Mouse (Mus musculus) limb, embryonic 11.5 days (tissue): ENCODE measurements around the gene Brk1. TPM values are rescaled to one million over a fixed set of nuclear protein-coding genes. Genes with fewer than 3 reads are reported as not detected.

Experiments
- ATAC-seq: fragments of 200-750 bp; cut with Nextera tagmentation; 2 replicates; pipeline ENCODE4 v1.8.0; 2017; ENCODE audit warnings: low read depth; ENCODE audit not compliant: insufficient number of reproducible peaks, low FRiP score, low TSS enrichment
- DNase-seq: peaks from one replicate; pipeline ENCODE4 v3.0.0-alpha.2; 2015; ENCODE audit warnings: low spot score
- H3K27ac ChIP-seq: fragments of 300-500 bp; sonication (generic); replicated peaks from 2 replicates; pipeline ENCODE4 v1.5.1; 2014; ENCODE audit warnings: low read depth, mild to moderate bottlenecking, low read length
- H3K27me3 ChIP-seq: fragments of 300-500 bp; sonication (generic); 2 replicates; pipeline ENCODE4 v1.6.1; 2014; ENCODE audit warnings: mild to moderate bottlenecking, low read length, mixed read lengths; ENCODE audit not compliant: control insufficient read depth, insufficient read depth
- H3K36me3 ChIP-seq: fragments of 300-500 bp; sonication (generic); 2 replicates; pipeline ENCODE4 v1.6.1; 2014; ENCODE audit warnings: mild to moderate bottlenecking, low read length, moderate library complexity, mixed read lengths; ENCODE audit not compliant: control insufficient read depth, insufficient read depth
- H3K4me1 ChIP-seq: fragments of 300-500 bp; sonication (generic); 2 replicates; pipeline ENCODE4 v1.6.1; 2014; ENCODE audit warnings: low read length, mixed read lengths; ENCODE audit not compliant: control insufficient read depth, insufficient read depth
- H3K4me2 ChIP-seq: fragments of 300-500 bp; sonication (generic); 2 replicates; pipeline ENCODE4 v1.6.1; 2014; ENCODE audit warnings: low read depth, mild to moderate bottlenecking, moderate library complexity; ENCODE audit not compliant: severe bottlenecking
- H3K4me3 ChIP-seq: fragments of 300-500 bp; sonication (generic); 2 replicates; pipeline ENCODE4 v1.5.1; 2014; ENCODE audit warnings: low read depth, low read length
- H3K9ac ChIP-seq: fragments of 300-500 bp; sonication (generic); 2 replicates; pipeline ENCODE4 v1.6.1; 2014; ENCODE audit warnings: mild to moderate bottlenecking, low read length
- H3K9me3 ChIP-seq: fragments of 300-500 bp; sonication (generic); 2 replicates; pipeline ENCODE4 v1.6.1; 2016; ENCODE audit warnings: low read length; ENCODE audit not compliant: control insufficient read depth
- WGBS: fragments of 180-500 bp; shearing (Covaris S2); extraction: QIAGEN DNeasy Blood & Tissue Kit; methylation state at CpG from one replicate; pipeline ENCODE4 v1.1.7; 2014; 5-methylcytosine and 5-hydroxymethylcytosine counted together
- polyA plus RNA-seq: library from polyadenylated mRNA; unstranded; fragments of >200 nt; fragmentation: Nextera tagmentation; extraction: Ambion mirVana; gene quantifications from 2 replicates; pipeline ENCODE4 v1.2.1, GENCODE M21; 2014

Gene Brk1
- polyA plus RNA-seq, 1 experiment from 2014 or later: 221 TPM

GRCm38 (mm10) chr6:113592637-113593036, 11.9 kb upstream of the Brk1 start:
- Histone ChIP-seq H3K27ac (no peak overlapping the region), H3K4me1 (no peaks in the 10 kb centered on the region), H3K27me3 (no peaks in the 10 kb centered on the region), H3K9ac (no peak overlapping the region), H3K9me3 (no peaks in the 10 kb centered on the region), H3K4me2 (no peak overlapping the region), H3K36me3 (no peaks in the 10 kb centered on the region), H3K4me3 (no peak overlapping the region)
- WGBS: 90% methylated on average over 2 of the region's 2 CpGs
- ATAC-seq: no peak
- DNase-seq: no peak

GRCm38 (mm10) chr6:113597945-113598344, 6.6 kb upstream of the Brk1 start:
- Histone ChIP-seq H3K36me3 (no peaks in the 10 kb centered on the region), H3K4me1 (no peaks in the 10 kb centered on the region), H3K27ac (no peak overlapping the region), H3K4me3 (no peak overlapping the region), H3K9me3 (no peaks in the 10 kb centered on the region), H3K9ac (no peak overlapping the region), H3K27me3 (no peaks in the 10 kb centered on the region), H3K4me2 (no peak overlapping the region)
- DNase-seq (no peak), ATAC-seq (no peak)
- 84% methylated on average over 4 of the region's 4 CpGs for WGBS

- Histone ChIP-seq H3K9ac (no peak overlapping the region; the same call in 1 of the 2 replicates), H3K4me3 (no peak overlapping the region), H3K27me3 (no peaks in the 10 kb centered on the region), H3K36me3 (no peaks in the 10 kb centered on the region), H3K4me2 (no peak overlapping the region), H3K9me3 (no peaks in the 10 kb centered on the region), H3K4me1 (no peaks in the 10 kb centered on the region), H3K27ac (no peak overlapping the region)
- WGBS: 84% methylated on average over 5 of the region's 5 CpGs
- DNase-seq (no peak), ATAC-seq (no peak)
Measured at GRCm38 (mm10) chr6:113599833-113600232, 4.7 kb upstream of the Brk1 start.

- H3K27ac ChIP-seq: no peak within 1 kb of the TSS
- H3K9me3 ChIP-seq: no peaks in the 10 kb centered on the region
- WGBS: 44% methylated on average over 23 of the region's 23 CpGs
- H3K9ac ChIP-seq: no peak within 1 kb of the TSS; the same call in 1 of the 2 replicates
- H3K4me1 ChIP-seq: no peaks in the 10 kb centered on the region
- no peaks in the 10 kb centered on the region for H3K27me3 ChIP-seq
- no peak within 1 kb of the TSS for H3K4me3 ChIP-seq
- DNase-seq (no peak), ATAC-seq (no peak)
- H3K36me3 ChIP-seq: no peaks in the 10 kb centered on the region
- no peak within 1 kb of the TSS for H3K4me2 ChIP-seq
Measured at GRCm38 (mm10) chr6:113600543-113601139, 3.9 kb upstream of the Brk1 start, which contains the start of gene Fancd2os. Gene Fancd2os, minus strand, starts transcription at chr6:113600715.

DNA sequence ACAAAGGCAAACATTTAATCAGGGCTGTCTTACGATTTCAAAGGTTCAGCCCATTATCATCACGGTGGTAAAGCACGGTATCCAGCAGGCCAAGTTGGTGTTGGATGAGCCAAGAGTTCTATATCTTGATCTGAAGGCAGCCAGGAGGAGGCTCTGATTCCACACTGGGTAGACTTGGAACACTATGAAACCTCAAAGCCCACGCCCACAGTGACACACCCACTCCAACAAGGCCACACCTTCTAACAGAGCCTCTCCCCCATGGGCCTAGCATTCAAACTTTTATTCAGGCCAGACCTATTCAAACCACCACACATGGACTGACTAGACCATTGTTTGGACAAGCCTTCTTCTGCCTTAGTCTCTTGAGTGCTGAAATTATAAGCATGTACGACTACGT, 1.8 kb upstream of the Brk1 start:
- WGBS: 93% methylated on average over 6 of the region's 6 CpGs
- no peak for ATAC-seq

GRCm38 (mm10) chr6:113603993-113604392, 579 bp upstream of the Brk1 start:
- DNase-seq: no peak
- no peak for ATAC-seq
- WGBS: 49% methylated on average over 12 of the region's 12 CpGs
- H3K27me3 ChIP-seq: no peaks in the 10 kb centered on the region
- no peaks in the 10 kb centered on the region for H3K4me1 ChIP-seq
- H3K36me3 ChIP-seq: no peaks in the 10 kb centered on the region
- H3K4me2 ChIP-seq: peak overlapping the region; percentile 49
- peak overlapping the region; percentile 87 for H3K9ac ChIP-seq
- no peaks in the 10 kb centered on the region for H3K9me3 ChIP-seq
- no peak overlapping the region for H3K27ac ChIP-seq
- peak overlapping the region; percentile 92 for H3K4me3 ChIP-seq

More for the DNA sequence above, 1.8 kb upstream of the Brk1 start:
- Histone ChIP-seq H3K4me3 (no peak overlapping the region), H3K4me1 (no peaks in the 10 kb centered on the region), H3K36me3 (no peaks in the 10 kb centered on the region), H3K9me3 (no peaks in the 10 kb centered on the region), H3K9ac (no peak overlapping the region), H3K4me2 (no peak overlapping the region), H3K27ac (no peak overlapping the region), H3K27me3 (no peaks in the 10 kb centered on the region)
- DNase-seq: no peak

GRCm38 (mm10) chr6:113605224-113605545, 613 bp downstream of the Brk1 start:
- peak overlapping the region; percentile 87 for H3K9ac ChIP-seq
- no peaks in the 10 kb centered on the region for H3K4me1 ChIP-seq
- 6% methylated on average over 10 of the region's 10 CpGs for WGBS
- no peak overlapping the region for H3K27ac ChIP-seq
- peak overlapping the region; percentile 83 for H3K4me2 ChIP-seq
- DNase-seq (no peak), ATAC-seq (no peak)
- peak overlapping the region; percentile 92 for H3K4me3 ChIP-seq
- H3K9me3 ChIP-seq: no peaks in the 10 kb centered on the region
- H3K36me3 ChIP-seq: no peaks in the 10 kb centered on the region
- no peaks in the 10 kb centered on the region for H3K27me3 ChIP-seq

DNA sequence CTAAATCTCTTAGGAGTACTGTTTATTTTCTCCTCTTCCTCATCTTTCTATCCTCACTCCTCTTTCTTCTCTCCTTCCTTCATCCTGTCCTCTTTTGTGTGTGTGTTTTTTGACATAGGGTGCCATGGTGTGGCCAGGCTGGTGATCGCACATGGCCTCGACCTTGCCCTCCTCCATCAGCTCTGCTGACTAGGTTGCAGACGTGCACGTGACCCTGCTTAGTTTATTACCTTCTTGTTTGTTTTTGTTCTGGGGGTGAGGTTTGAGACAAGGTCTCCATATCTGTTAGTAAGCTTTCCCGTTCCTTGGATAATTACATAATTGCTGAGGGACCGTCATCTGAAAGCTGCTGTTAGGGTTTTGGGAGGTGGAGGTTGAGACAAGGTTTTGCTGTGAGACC, 4.3 kb downstream of the Brk1 start:
- Histone ChIP-seq H3K27me3 (no peaks in the 10 kb centered on the region), H3K4me3 (no peak overlapping the region), H3K4me1 (no peaks in the 10 kb centered on the region), H3K36me3 (peaks cover 6% of the 10 kb centered on the region; the same call in 1 of the 2 replicates), H3K9me3 (no peaks in the 10 kb centered on the region), H3K4me2 (no peak overlapping the region), H3K9ac (no peak overlapping the region), H3K27ac (no peak overlapping the region)
- DNase-seq (no peak), ATAC-seq (no peak)
- WGBS: 82% methylated on average over 6 of the region's 6 CpGs

DNA sequence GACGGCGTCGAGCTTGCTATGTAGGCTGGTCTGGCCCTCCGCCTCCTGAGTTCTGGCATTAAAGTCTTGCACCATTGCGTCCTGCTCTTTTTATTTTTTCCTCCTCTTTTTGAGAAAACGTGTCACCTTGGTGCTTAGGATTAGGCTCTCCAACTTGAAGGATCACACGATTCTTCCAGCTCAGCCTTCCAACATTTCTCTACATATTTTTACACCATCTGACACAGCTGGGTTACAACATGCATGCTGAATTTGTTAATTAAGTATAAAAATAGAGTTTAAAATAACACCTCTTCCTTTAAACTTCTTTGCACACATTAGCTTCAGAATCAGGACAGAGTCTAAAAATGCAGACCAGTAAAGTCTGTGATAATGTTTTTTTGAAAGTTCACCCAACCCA, 4.7 kb downstream of the Brk1 start:
- 96% methylated on average over 7 of the region's 7 CpGs for WGBS
- Histone ChIP-seq H3K9me3 (no peaks in the 10 kb centered on the region), H3K9ac (no peak overlapping the region), H3K4me3 (no peak overlapping the region), H3K27ac (no peak overlapping the region), H3K4me2 (no peak overlapping the region), H3K27me3 (no peaks in the 10 kb centered on the region), H3K36me3 (peaks cover 10% of the 10 kb centered on the region; the same call in 1 of the 2 replicates), H3K4me1 (no peaks in the 10 kb centered on the region)
- DNase-seq: no peak
- ATAC-seq: no peak
